Mouse (Mus musculus) neural tube, embryonic 14.5 days (tissue): Measurements from ENCODE around the gene Fbln7. TPM values are rescaled to one million over a fixed set of nuclear protein-coding genes. Genes with fewer than 3 reads are reported as not detected.

Experiments
- ATAC-seq: fragments of 200-750 bp; cut with Nextera tagmentation; 2 replicates; pipeline ENCODE4 v1.8.0; 2017; ENCODE audit warnings: low read depth, mild to moderate bottlenecking, moderate TSS enrichment, moderate library complexity
- H3K27ac ChIP-seq: fragments of 300-500 bp; sonication (generic); 2 replicates; pipeline ENCODE4 v1.5.1; 2014; ENCODE audit warnings: low read depth, mild to moderate bottlenecking, control low read depth, low read length, moderate library complexity, mixed read lengths
- H3K27me3 ChIP-seq: fragments of 300-500 bp; sonication (generic); 2 replicates; pipeline ENCODE4 v1.6.1; 2014; ENCODE audit warnings: low read length; ENCODE audit not compliant: control insufficient read depth, insufficient read depth
- H3K36me3 ChIP-seq: fragments of 300-500 bp; sonication (generic); 2 replicates; pipeline ENCODE4 v1.6.1; 2014; ENCODE audit warnings: low read length, mixed read lengths; ENCODE audit not compliant: control insufficient read depth, insufficient read depth
- H3K4me1 ChIP-seq: fragments of 300-500 bp; sonication (generic); 2 replicates; pipeline ENCODE4 v1.6.1; 2014; ENCODE audit warnings: low read length; ENCODE audit not compliant: control insufficient read depth, insufficient read depth
- H3K4me2 ChIP-seq: fragments of 300-500 bp; sonication (generic); 2 replicates; pipeline ENCODE4 v1.6.1; 2014; ENCODE audit warnings: mild to moderate bottlenecking, low read depth, low read length, control low read depth
- H3K4me3 ChIP-seq: fragments of 300-500 bp; sonication (generic); 2 replicates; pipeline ENCODE4 v1.5.1; 2014; ENCODE audit warnings: low read depth, low read length, control low read depth, mixed read lengths
- H3K9ac ChIP-seq: fragments of 300-500 bp; sonication (generic); replicated peaks from 2 replicates; pipeline ENCODE4 v1.6.1; 2014; ENCODE audit warnings: low read depth, mild to moderate bottlenecking, control low read depth, low read length, mixed read lengths
- H3K9me3 ChIP-seq: fragments of 300-500 bp; sonication (generic); 2 replicates; pipeline ENCODE4 v1.6.1; 2016; ENCODE audit warnings: low read length; ENCODE audit not compliant: control insufficient read depth
- WGBS: fragments of 180-500 bp; shearing (Covaris S2); extraction: QIAGEN DNeasy Blood & Tissue Kit; methylation state at CpG from one replicate; pipeline ENCODE4 v1.1.7; 2014; 5-methylcytosine and 5-hydroxymethylcytosine counted together
- polyA plus RNA-seq: library from polyadenylated mRNA; unstranded; fragments of >200 nt; fragmentation: Nextera tagmentation; extraction: Ambion mirVana; gene quantifications from 2 replicates; pipeline ENCODE4 v1.2.1, GENCODE M21; 2014

The Fbln7 gene
- polyA plus RNA-seq, 1 experiment from 2014 or later = 3.0 TPM

- H3K36me3 ChIP-seq = peaks cover 69% of the 10 kb centered on the region
- H3K27me3 ChIP-seq = no peaks in the 10 kb centered on the region
- no peak for ATAC-seq
- no peak overlapping the region for H3K9ac ChIP-seq
- H3K4me2 ChIP-seq = no peak overlapping the region
- H3K4me1 ChIP-seq = no peaks in the 10 kb centered on the region
- H3K9me3 ChIP-seq = no peaks in the 10 kb centered on the region
- 90% methylated on average over 3 of the region's 3 CpGs for WGBS
- no peak overlapping the region for H3K4me3 ChIP-seq
- no peak overlapping the region for H3K27ac ChIP-seq
Measured at GRCm38 (mm10) chr2:128832611-128833010, 30.2 kb upstream of the Fbln7 start.

DNA sequence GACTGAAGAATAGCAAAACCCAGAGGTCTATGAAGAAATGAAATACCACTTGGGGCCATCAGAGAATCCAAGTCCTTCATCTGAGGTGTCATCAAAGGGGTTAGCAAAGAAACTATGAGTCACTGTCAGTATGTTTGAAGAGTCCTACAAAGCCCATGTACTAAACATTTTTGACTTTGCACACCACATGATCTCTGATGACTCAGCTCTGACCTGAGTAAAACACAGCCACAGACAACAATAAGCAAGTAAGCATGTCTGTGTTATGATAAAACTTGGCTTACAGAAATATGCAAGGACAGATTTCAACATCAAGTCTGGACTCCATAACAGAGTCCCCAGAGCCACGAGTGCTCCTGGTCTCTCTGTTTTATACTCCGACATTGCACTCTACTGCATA lies 29.7 kb upstream of the Fbln7 start:
- no peak for ATAC-seq
- Histone ChIP-seq H3K4me2 (no peak overlapping the region), H3K9ac (no peak overlapping the region), H3K4me3 (no peak overlapping the region), H3K36me3 (peaks cover 73% of the 10 kb centered on the region), H3K27me3 (no peaks in the 10 kb centered on the region), H3K9me3 (no peaks in the 10 kb centered on the region), H3K27ac (no peak overlapping the region), H3K4me1 (no peaks in the 10 kb centered on the region)
- WGBS = 97% methylated on average over 2 of the region's 2 CpGs

DNA sequence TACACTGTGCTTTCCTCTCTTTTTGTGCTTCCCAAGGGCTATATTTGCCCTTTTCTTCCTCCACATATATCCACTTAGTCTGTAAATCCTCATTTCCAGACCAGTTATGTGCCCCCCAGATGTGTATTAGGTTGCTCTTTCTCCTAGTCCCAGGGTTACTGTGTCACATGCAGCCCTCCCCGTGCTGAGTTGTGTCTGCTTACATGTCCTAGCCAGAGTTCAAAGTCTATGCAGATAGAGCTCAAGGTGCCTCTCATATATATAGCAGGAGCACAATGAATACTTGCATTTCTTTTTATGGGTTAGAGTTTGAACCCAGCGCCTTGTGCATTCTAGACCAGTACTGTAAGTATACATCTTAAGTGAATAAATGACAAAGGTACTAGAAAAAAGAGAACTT lies 29.3 kb upstream of the Fbln7 start:
- H3K27ac ChIP-seq = no peak overlapping the region
- H3K9ac ChIP-seq = no peak overlapping the region
- H3K9me3 ChIP-seq = no peaks in the 10 kb centered on the region
- WGBS = 97% methylated on average over 2 of the region's 2 CpGs
- H3K36me3 ChIP-seq = peaks cover 75% of the 10 kb centered on the region
- ATAC-seq = no peak
- no peaks in the 10 kb centered on the region for H3K27me3 ChIP-seq
- H3K4me1 ChIP-seq = no peaks in the 10 kb centered on the region
- no peak overlapping the region for H3K4me3 ChIP-seq
- no peak overlapping the region for H3K4me2 ChIP-seq

GRCm38 (mm10) chr2:128837531-128837930 lies 25.2 kb upstream of the Fbln7 start:
- 94% methylated on average over 8 of the region's 8 CpGs for whole genome bisulfite sequencing
- H3K36me3 ChIP-seq = peaks cover 79% of the 10 kb centered on the region

DNA sequence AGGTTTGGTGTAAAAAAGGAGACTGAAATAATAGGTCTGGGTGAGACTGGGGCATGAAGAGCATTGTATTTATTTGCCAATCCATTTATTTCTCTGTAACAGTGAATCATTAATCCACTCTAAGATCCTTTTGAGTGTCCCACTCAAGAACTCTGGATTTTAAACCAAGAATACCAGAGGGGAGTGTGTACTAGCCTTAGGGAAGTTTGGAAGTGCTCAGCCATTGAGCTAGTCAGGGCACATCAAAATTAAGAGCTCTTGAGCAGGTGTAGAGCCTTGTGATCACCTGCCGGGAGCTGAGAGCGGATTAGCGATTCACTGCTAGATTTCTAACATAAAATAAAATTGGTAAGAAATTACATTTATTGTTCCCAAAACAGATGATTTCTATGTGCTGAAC lies 24.2 kb upstream of the Fbln7 start:
- WGBS = 97% methylated on average over 3 of the region's 3 CpGs
- H3K4me1 ChIP-seq = no peaks in the 10 kb centered on the region
- no peak overlapping the region for H3K4me3 ChIP-seq
- ATAC-seq = no peak
- H3K36me3 ChIP-seq = peaks cover 77% of the 10 kb centered on the region
- no peaks in the 10 kb centered on the region for H3K9me3 ChIP-seq
- H3K4me2 ChIP-seq = no peak overlapping the region
- no peak overlapping the region for H3K27ac ChIP-seq
- no peak overlapping the region for H3K9ac ChIP-seq
- H3K27me3 ChIP-seq = no peaks in the 10 kb centered on the region

More at GRCm38 (mm10) chr2:128837531-128837930, 25.2 kb upstream of the Fbln7 start:
- Histone ChIP-seq H3K4me3 (no peak overlapping the region), H3K4me1 (no peaks in the 10 kb centered on the region), H3K9ac (no peak overlapping the region), H3K9me3 (no peaks in the 10 kb centered on the region), H3K27me3 (no peaks in the 10 kb centered on the region), H3K4me2 (no peak overlapping the region), H3K27ac (no peak overlapping the region)
- no peak for ATAC-seq

GRCm38 (mm10) chr2:128839501-128839900 lies 23.3 kb upstream of the Fbln7 start:
- no peak overlapping the region for H3K4me3 ChIP-seq
- H3K4me2 ChIP-seq = no peak overlapping the region
- WGBS = 95% methylated on average over 2 of the region's 2 CpGs
- no peaks in the 10 kb centered on the region for H3K4me1 ChIP-seq
- no peak overlapping the region for H3K27ac ChIP-seq
- peaks cover 70% of the 10 kb centered on the region for H3K36me3 ChIP-seq
- no peaks in the 10 kb centered on the region for H3K9me3 ChIP-seq
- H3K9ac ChIP-seq = no peak overlapping the region
- ATAC-seq = no peak
- no peaks in the 10 kb centered on the region for H3K27me3 ChIP-seq

- no peak overlapping the region for H3K4me3 ChIP-seq
- H3K4me2 ChIP-seq = no peak overlapping the region
- no peak overlapping the region for H3K9ac ChIP-seq
- H3K4me1 ChIP-seq = no peaks in the 10 kb centered on the region
- ATAC-seq = no peak
- no peak overlapping the region for H3K27ac ChIP-seq
- no peaks in the 10 kb centered on the region for H3K9me3 ChIP-seq
- 92% methylated on average over 8 of the region's 8 CpGs for WGBS
- peaks cover 69% of the 10 kb centered on the region for H3K36me3 ChIP-seq
- no peaks in the 10 kb centered on the region for H3K27me3 ChIP-seq
Measured at GRCm38 (mm10) chr2:128842437-128842836, 20.3 kb upstream of the Fbln7 start.

GRCm38 (mm10) chr2:128850036-128850435 lies 12.7 kb upstream of the Fbln7 start:
- Histone ChIP-seq H3K36me3 (peaks cover 43% of the 10 kb centered on the region), H3K4me2 (no peak overlapping the region), H3K4me1 (no peaks in the 10 kb centered on the region), H3K9me3 (no peaks in the 10 kb centered on the region), H3K27ac (no peak overlapping the region), H3K27me3 (no peaks in the 10 kb centered on the region), H3K4me3 (no peak overlapping the region), H3K9ac (no peak overlapping the region)
- 93% methylated on average over 2 of the region's 2 CpGs for WGBS
- no peak for ATAC-seq

GRCm38 (mm10) chr2:128856673-128857072 lies 6.1 kb upstream of the Fbln7 start:
- no peak overlapping the region for H3K9ac ChIP-seq
- H3K27me3 ChIP-seq = no peaks in the 10 kb centered on the region
- no peak overlapping the region for H3K27ac ChIP-seq
- WGBS = 95% methylated on average over 1 of the region's 1 CpGs
- ATAC-seq = no peak
- H3K9me3 ChIP-seq = no peaks in the 10 kb centered on the region
- no peak overlapping the region for H3K4me2 ChIP-seq
- H3K4me1 ChIP-seq = no peaks in the 10 kb centered on the region
- H3K4me3 ChIP-seq = no peak overlapping the region
- peaks cover 9% of the 10 kb centered on the region for H3K36me3 ChIP-seq

DNA sequence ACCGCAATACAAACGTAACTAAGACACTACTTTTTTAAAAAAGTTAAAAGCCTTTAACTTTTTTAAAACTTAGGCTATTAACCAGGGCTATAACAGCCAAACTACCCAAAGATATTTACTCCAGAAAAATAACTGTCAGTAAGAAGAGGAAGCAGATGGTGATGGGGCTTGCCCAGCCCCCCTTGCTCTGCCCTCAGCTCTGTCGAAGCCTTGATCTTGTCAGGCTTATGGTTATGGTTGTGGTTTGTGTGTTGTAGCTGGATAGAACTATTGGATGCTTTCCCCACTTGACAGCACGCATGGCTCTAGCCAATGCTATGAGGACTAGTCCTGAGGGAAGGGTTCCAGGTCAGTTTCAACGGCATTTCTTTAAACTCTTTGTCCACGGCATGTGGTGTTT lies 3.8 kb upstream of the Fbln7 start:
- ATAC-seq = no peak
- Histone ChIP-seq H3K27me3 (peaks cover 2% of the 10 kb centered on the region; the same call in 1 of the 2 replicates), H3K4me3 (no peak overlapping the region), H3K9ac (no peak overlapping the region), H3K36me3 (no peaks in the 10 kb centered on the region), H3K4me1 (no peaks in the 10 kb centered on the region), H3K9me3 (no peaks in the 10 kb centered on the region), H3K27ac (no peak overlapping the region), H3K4me2 (no peak overlapping the region)
- WGBS = 91% methylated on average over 6 of the region's 6 CpGs
